In the genomic region with DNA sequence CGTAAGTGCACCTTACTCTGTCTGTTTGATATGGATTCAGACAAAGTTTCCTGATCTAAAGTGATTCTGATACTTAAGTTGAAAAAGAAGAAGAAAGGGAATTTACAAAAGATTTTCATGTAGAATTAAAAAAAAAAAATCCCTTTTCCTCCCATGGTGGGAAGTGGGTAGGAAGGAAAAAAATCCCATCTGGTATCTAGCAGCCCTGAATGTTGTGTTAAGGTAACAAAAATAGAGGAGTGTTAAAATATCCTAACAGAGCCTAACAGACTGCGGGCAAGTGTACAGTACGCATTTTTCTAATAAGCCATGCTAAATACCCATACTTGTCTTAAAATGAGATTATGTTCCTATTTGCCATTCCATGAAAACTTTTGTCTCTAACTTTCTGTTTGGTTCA, we compare ENCODE assay signal across 23 mouse cellular contexts.
"Had no signal": no experiment of that assay in that cellular context is flagged by ENCODE, and none has a peak within 500 bp of the region (broad histone marks: within the 10 kb centered on the region; RNA-seq: fewer than 3 reads in every experiment).

No protein-coding gene starts in this region.

- DNase-seq: gastrocnemius, postnatal 14 days; gastrocnemius, postnatal 36 days; heart, adult 18-20 months; heart, postnatal 14 days; heart, postnatal 36 days; kidney, adult 11 months; kidney, adult 2 months; kidney, adult 9 months; kidney, postnatal 14 days; kidney, postnatal 36 days; layer of hippocampus, postnatal 36 days; left cerebral cortex, postnatal 4 days had no signal

- H3K27me3 ChIP-seq: heart, embryonic 12.5 days; hindbrain, embryonic 13.5 days; hindbrain, embryonic 15.5 days; kidney, embryonic 15.5 days; limb, embryonic 15.5 days; liver, embryonic 12.5 days had no signal

- H3K9ac ChIP-seq: heart, embryonic 12.5 days; hindbrain, embryonic 13.5 days; hindbrain, embryonic 15.5 days; kidney, embryonic 15.5 days; limb, embryonic 13.5 days; limb, embryonic 15.5 days; liver, embryonic 12.5 days; liver, embryonic 14.5 days had no signal

- H3K4me3 ChIP-seq: heart, embryonic 10.5 days; heart, embryonic 12.5 days; hindbrain, embryonic 13.5 days; hindbrain, embryonic 15.5 days; kidney, embryonic 15.5 days; limb, embryonic 13.5 days; limb, embryonic 15.5 days; liver, embryonic 12.5 days had no signal

- H3K4me1 ChIP-seq: liver, embryonic 12.5 days had no signal

- H3K36me3 ChIP-seq: heart, embryonic 10.5 days; heart, embryonic 12.5 days; hindbrain, embryonic 13.5 days; hindbrain, embryonic 15.5 days; kidney, embryonic 15.5 days; limb, embryonic 13.5 days; limb, embryonic 15.5 days; liver, embryonic 12.5 days had no signal

- H3K27ac ChIP-seq: heart, embryonic 10.5 days; hindbrain, embryonic 13.5 days; hindbrain, embryonic 15.5 days; hindbrain, postnatal 0 days; kidney, embryonic 15.5 days; kidney, postnatal 0 days; limb, embryonic 13.5 days; limb, embryonic 15.5 days; liver, embryonic 12.5 days; liver, embryonic 14.5 days had no signal
